Comparison of ENCODE assay signal across 8 mouse cellular contexts in the genomic region with DNA sequence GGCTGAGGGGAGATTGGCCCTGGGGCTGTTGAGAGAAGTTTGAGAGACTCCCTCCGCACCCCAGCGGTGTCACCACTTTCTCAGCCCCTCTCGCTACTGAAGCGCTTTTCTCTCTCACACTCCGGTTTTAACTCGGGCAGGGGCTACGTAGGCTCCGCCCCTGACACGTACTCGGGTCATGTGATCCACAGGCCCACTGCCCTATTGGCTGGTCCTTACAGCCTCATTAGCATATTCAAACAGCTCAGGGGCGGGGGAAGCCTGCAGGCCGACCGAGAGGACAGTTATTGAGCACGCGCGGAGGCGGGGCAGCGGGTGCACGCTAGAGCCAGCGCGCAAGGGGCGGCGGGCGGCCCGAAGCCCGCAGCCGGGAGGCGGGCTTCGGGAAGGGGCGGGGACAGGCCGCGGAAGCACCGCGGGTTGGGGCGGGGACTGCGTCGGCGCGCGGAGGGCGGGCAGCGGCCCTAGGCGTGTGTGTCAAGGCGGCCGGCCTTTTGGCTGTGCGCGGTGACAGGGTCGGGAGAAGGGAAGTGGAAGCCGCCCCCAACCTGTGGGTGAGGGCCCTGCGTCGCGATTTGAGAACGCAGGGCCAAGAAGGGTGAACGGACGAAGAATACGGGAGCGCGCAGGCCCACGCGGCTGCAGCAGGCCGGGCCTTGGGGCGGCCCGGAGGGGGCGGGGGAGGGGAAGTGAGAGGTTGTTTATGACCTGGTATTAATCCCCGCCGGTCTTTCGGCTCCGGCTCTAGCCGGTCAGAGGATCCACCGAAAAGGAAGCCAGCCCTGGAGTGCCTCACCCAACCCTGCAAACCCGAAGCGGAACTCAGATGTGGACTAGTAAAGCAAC. TPM values are rescaled to one million over a fixed set of nuclear protein-coding genes. Genes with fewer than 3 reads are reported as not detected.
DNase-seq lines count a peak whose midpoint lies in the region; ATAC-seq lines count a peak whose summit lies in the region.

Gene Ints6 (minus strand): TSS at position 134 of the 846 bp plus-strand sequence.

- intact Hi-C loops in heart, postnatal 14 days (cut with DNase I), result loop anchor here (2.0 to 10.0 kb wide), 3 partner anchors 120 to 206 kb away; partner anchors contain the start of gene Fam124a

- H3K36me3 ChIP-seq in forebrain, embryonic 14.5 days (ENCODE audit: control insufficient read depth, insufficient read depth, low read length), result peaks cover 8% of the 10 kb centered on the region
- peaks cover 3% of the 10 kb centered on the region; the same call in 1 of the 2 replicates for H3K36me3 ChIP-seq in neural tube, embryonic 15.5 days

- under 1% methylated on average over 69 of the region's 72 CpGs for WGBS in forebrain, embryonic 14.5 days
- WGBS in neural tube, embryonic 15.5 days, result under 1% methylated on average over 66 of the region's 72 CpGs

- H3K27me3 ChIP-seq in forebrain, embryonic 14.5 days (replicated peaks; ENCODE audit: control insufficient read depth, insufficient read depth, low read length), result no peaks in the 10 kb centered on the region
- no peaks in the 10 kb centered on the region for H3K27me3 ChIP-seq in neural tube, embryonic 15.5 days (replicated peaks)

- peak within 1 kb of the TSS; percentile 95 for H3K9ac ChIP-seq in forebrain, embryonic 14.5 days (ENCODE audit: low read length)
- peak within 1 kb of the TSS; percentile 99 for H3K9ac ChIP-seq in neural tube, embryonic 15.5 days (replicated peaks)

- H3K4me1 ChIP-seq in forebrain, embryonic 14.5 days (ENCODE audit: control insufficient read depth, insufficient read depth, low read length), result peaks cover 10% of the 10 kb centered on the region; the same call in 1 of the 2 replicates
- H3K4me1 ChIP-seq in neural tube, embryonic 15.5 days, result peaks cover 21% of the 10 kb centered on the region; the same call in 1 of the 2 replicates

- peak; percentile 100 for DNase-seq in ES-CJ7 (ENCODE audit: low read depth, low spot score)
- peak; percentile 98 for DNase-seq in cerebellum, adult 11 months
- peak; percentile 100 for DNase-seq in forebrain, embryonic 14.5 days (ENCODE audit: low spot score)
- peak; percentile 97 for DNase-seq in heart, postnatal 14 days
- DNase-seq in layer of hippocampus, adult 11-12 months (ENCODE audit: low spot score), result peak; percentile 100
- DNase-seq in lung, adult 18-20 months, result peak; percentile 99 to 100
- DNase-seq in testis, postnatal 14 days (ENCODE audit: low spot score), result peak; percentile 100

- peak within 1 kb of the TSS; percentile 97 for H3K27ac ChIP-seq in forebrain, embryonic 14.5 days (ENCODE audit: low read depth, low read length)
- H3K27ac ChIP-seq in neural tube, embryonic 15.5 days (replicated peaks), result peak within 1 kb of the TSS; percentile 99

- H3K4me3 ChIP-seq in forebrain, embryonic 14.5 days (ENCODE audit: low read depth, low read length), result peak within 1 kb of the TSS; percentile 96
- H3K4me3 ChIP-seq in neural tube, embryonic 15.5 days (replicated peaks), result peak within 1 kb of the TSS; percentile 94

- peak within 1 kb of the TSS; percentile 82 for H3K4me2 ChIP-seq in forebrain, embryonic 14.5 days (ENCODE audit: low read length)
- peak within 1 kb of the TSS; percentile 82 for H3K4me2 ChIP-seq in neural tube, embryonic 15.5 days

- peak; percentile 95 for ATAC-seq in forebrain, embryonic 14.5 days
- peak; percentile 97 for ATAC-seq in neural tube, embryonic 15.5 days (ENCODE audit: low FRiP score)

- no peaks in the 10 kb centered on the region for H3K9me3 ChIP-seq in forebrain, embryonic 14.5 days (replicated peaks; ENCODE audit: control insufficient read depth, low read length)
- no peaks in the 10 kb centered on the region for H3K9me3 ChIP-seq in neural tube, embryonic 15.5 days (replicated peaks)

RNA-seq across cellular contexts. Expression of gene Ints6, which starts in this region (rescaled TPM):
- polyA plus RNA-seq in forebrain, embryonic 14.5 days (2014; fragmentation: Nextera tagmentation; extraction: Ambion mirVana), result 15.9 and 22.9 TPM in 2 replicates
- 10 to 100 TPM; 20.6 to 25.6 TPM for total RNA-seq in heart, postnatal 14 days (2021)
- polyA plus RNA-seq in neural tube, embryonic 15.5 days (2015; fragmentation: Nextera tagmentation; extraction: Ambion mirVana), result 13.9 and 17.3 TPM in 2 replicates

Comparison
In these comparisons a context has a peak if more than half of its experiments do, and no peak if none do; other contexts are left out.
1. Peak in every context shown above with its lines: DNase-seq, ATAC-seq, H3K4me3 ChIP-seq and H3K27ac ChIP-seq.